Mouse (Mus musculus): Measurements from ENCODE around the gene Sox10. TPM values are rescaled to one million over a fixed set of nuclear protein-coding genes. Genes with fewer than 3 reads are reported as not detected.

The Sox10 gene
- polyA plus RNA-seq, 1 experiment, result not detected

GRCm38 (mm10) chr15:79140866-79141565 lies 24.0 kb downstream of the Sox10 start, which contains the start of the genes Polr2f and 1700088E04Rik:
Gene Polr2f, plus strand, starts transcription at chr15:79141009.
Gene 1700088E04Rik, minus strand, starts transcription at chr15:79141253.
- peaks cover 10% of the 10 kb centered on the region for H3K4me1 ChIP-seq (ENCODE audit: control insufficient read depth, insufficient read depth, low read length)
- H3K4me3 ChIP-seq (ENCODE audit: insufficient read depth, low read length), result peak within 1 kb of the TSS; percentile 81
- TF ChIP-seq CTCF (IDR thresholded peaks at IDR 0.05; ENCODE audit: low read depth, low read length), result 0 out of 2 replicates have a peak, but pooled peaks have one; percentile 7
- TF ChIP-seq POLR2A (IDR thresholded peaks at IDR 0.05; ENCODE audit: borderline replicate concordance, low read depth, low read length), result no peak
- H3K27ac ChIP-seq (ENCODE audit: insufficient read depth, low read depth, low read length), result no peak within 1 kb of the TSS

GRCm38 (mm10) chr15:79139640-79140039 lies 25.4 kb downstream of the Sox10 start:
- H3K27ac ChIP-seq (ENCODE audit: insufficient read depth, low read depth, low read length), result no peak overlapping the region
- H3K4me3 ChIP-seq (ENCODE audit: insufficient read depth, low read length), result no peak overlapping the region
- no peak for TF ChIP-seq POLR2A (IDR thresholded peaks at IDR 0.05; ENCODE audit: borderline replicate concordance, low read depth, low read length)
- peak; percentile 41 for TF ChIP-seq CTCF (IDR thresholded peaks at IDR 0.05; ENCODE audit: low read depth, low read length)
- H3K4me1 ChIP-seq (ENCODE audit: control insufficient read depth, insufficient read depth, low read length), result peaks cover 10% of the 10 kb centered on the region

GRCm38 (mm10) chr15:79135783-79136575 lies 29.1 kb downstream of the Sox10 start:
- H3K27ac ChIP-seq (ENCODE audit: insufficient read depth, low read depth, low read length), result no peak overlapping the region
- TF ChIP-seq CTCF (IDR thresholded peaks at IDR 0.05; ENCODE audit: low read depth, low read length), result no peak
- TF ChIP-seq POLR2A (IDR thresholded peaks at IDR 0.05; ENCODE audit: borderline replicate concordance, low read depth, low read length), result no peak
- H3K4me3 ChIP-seq (ENCODE audit: insufficient read depth, low read length), result no peak overlapping the region
- H3K4me1 ChIP-seq (ENCODE audit: control insufficient read depth, insufficient read depth, low read length), result no peaks in the 10 kb centered on the region

- Histone ChIP-seq H3K4me3 (ENCODE audit: insufficient read depth, low read length) (no peak overlapping the region), H3K27ac (ENCODE audit: insufficient read depth, low read depth, low read length) (no peak overlapping the region), H3K4me1 (ENCODE audit: control insufficient read depth, insufficient read depth, low read length) (no peaks in the 10 kb centered on the region)
- no peak for TF ChIP-seq POLR2A (IDR thresholded peaks at IDR 0.05; ENCODE audit: borderline replicate concordance, low read depth, low read length)
- no peak for TF ChIP-seq CTCF (IDR thresholded peaks at IDR 0.05; ENCODE audit: low read depth, low read length)
Observed at GRCm38 (mm10) chr15:79135332-79135731, 29.7 kb downstream of the Sox10 start.

- no peak overlapping the region for H3K4me3 ChIP-seq (ENCODE audit: insufficient read depth, low read length)
- no peak for TF ChIP-seq POLR2A (IDR thresholded peaks at IDR 0.05; ENCODE audit: borderline replicate concordance, low read depth, low read length)
- H3K27ac ChIP-seq (ENCODE audit: insufficient read depth, low read depth, low read length), result no peak overlapping the region
- no peaks in the 10 kb centered on the region for H3K4me1 ChIP-seq (ENCODE audit: control insufficient read depth, insufficient read depth, low read length)
Observed at GRCm38 (mm10) chr15:79134496-79135270, 30.4 kb downstream of the Sox10 start.

- Histone ChIP-seq H3K4me3 (ENCODE audit: insufficient read depth, low read length) (no peak overlapping the region), H3K27ac (ENCODE audit: insufficient read depth, low read depth, low read length) (no peak overlapping the region), H3K4me1 (ENCODE audit: control insufficient read depth, insufficient read depth, low read length) (no peaks in the 10 kb centered on the region)
- no peak for TF ChIP-seq POLR2A (IDR thresholded peaks at IDR 0.05; ENCODE audit: borderline replicate concordance, low read depth, low read length)
Observed at GRCm38 (mm10) chr15:79133191-79133661, 31.8 kb downstream of the Sox10 start.

GRCm38 (mm10) chr15:79131442-79131841 lies 33.6 kb downstream of the Sox10 start:
- TF ChIP-seq POLR2A (IDR thresholded peaks at IDR 0.05; ENCODE audit: borderline replicate concordance, low read depth, low read length) (no peak), CTCF (IDR thresholded peaks at IDR 0.05; ENCODE audit: low read depth, low read length) (no peak)
- H3K27ac ChIP-seq (ENCODE audit: insufficient read depth, low read depth, low read length), result no peak overlapping the region
- H3K4me3 ChIP-seq (ENCODE audit: insufficient read depth, low read length), result no peak overlapping the region
- no peaks in the 10 kb centered on the region for H3K4me1 ChIP-seq (ENCODE audit: control insufficient read depth, insufficient read depth, low read length)

- no peak overlapping the region for H3K27ac ChIP-seq (ENCODE audit: insufficient read depth, low read depth, low read length)
- H3K4me1 ChIP-seq (ENCODE audit: control insufficient read depth, insufficient read depth, low read length), result no peaks in the 10 kb centered on the region
- no peak for TF ChIP-seq POLR2A (IDR thresholded peaks at IDR 0.05; ENCODE audit: borderline replicate concordance, low read depth, low read length)
- no peak for TF ChIP-seq CTCF (IDR thresholded peaks at IDR 0.05; ENCODE audit: low read depth, low read length)
- H3K4me3 ChIP-seq (ENCODE audit: insufficient read depth, low read length), result no peak overlapping the region
Observed at GRCm38 (mm10) chr15:79130782-79131181, 34.3 kb downstream of the Sox10 start.

GRCm38 (mm10) chr15:79129311-79129710 lies 35.7 kb downstream of the Sox10 start:
- no peak overlapping the region for H3K4me3 ChIP-seq (ENCODE audit: insufficient read depth, low read length)
- no peak overlapping the region for H3K27ac ChIP-seq (ENCODE audit: insufficient read depth, low read depth, low read length)
- H3K4me1 ChIP-seq (ENCODE audit: control insufficient read depth, insufficient read depth, low read length), result no peaks in the 10 kb centered on the region
- TF ChIP-seq CTCF (IDR thresholded peaks at IDR 0.05; ENCODE audit: low read depth, low read length), result no peak
- TF ChIP-seq POLR2A (IDR thresholded peaks at IDR 0.05; ENCODE audit: borderline replicate concordance, low read depth, low read length), result no peak
